Mouse (Mus musculus) kidney, adult 2 months (tissue): Measurements from ENCODE around the gene Mical1.

Source experiments
- CTCF ChIP-seq: fragments of 200-500 bp; conservative IDR thresholded peaks from 2 replicates; pipeline ENCODE4 v1.5.1; 2011; ENCODE audit warnings: low read depth, mild to moderate bottlenecking, control low read depth, low read length, moderate library complexity, mixed read lengths; ENCODE audit not compliant: insufficient read depth, insufficient read length
- POLR2A ChIP-seq: fragments of 200-500 bp; IDR thresholded peaks from one replicate; pipeline ENCODE4 v1.6.1; 2011; ENCODE audit warnings: low read depth, low read length, control low read depth

GRCm38 (mm10) chr10:41450780-41451522 lies 25.2 kb upstream of the Mical1 start:
- TF ChIP-seq CTCF (no peak), POLR2A (no peak)
